Mouse (Mus musculus) gastrocnemius, adult 18-20 months (tissue): ENCODE measurements at regions not wholly inside any gene's neighbourhood (a gene's known extent, or its start where the extent isn't known, plus 50 kb on each side); places are given as distances from the start of the nearest gene placed in this dataset.

ENCODE experiments used
- DNase-seq: peaks from one replicate; pipeline ENCODE4 v3.0.0; 2021; ENCODE audit warnings: low spot score

- DNase-seq, result no peak
Measured at GRCm38 (mm10) chr6:108910330-108910729, 81.9 kb downstream of the Edem1 start.

GRCm38 (mm10) chr6:108912539-108912938 lies 84.1 kb downstream of the Edem1 start:
- no peak for DNase-seq

- DNase-seq, result no peak
Measured at GRCm38 (mm10) chr6:108919372-108919913, 91.0 kb downstream of the Edem1 start.

DNA sequence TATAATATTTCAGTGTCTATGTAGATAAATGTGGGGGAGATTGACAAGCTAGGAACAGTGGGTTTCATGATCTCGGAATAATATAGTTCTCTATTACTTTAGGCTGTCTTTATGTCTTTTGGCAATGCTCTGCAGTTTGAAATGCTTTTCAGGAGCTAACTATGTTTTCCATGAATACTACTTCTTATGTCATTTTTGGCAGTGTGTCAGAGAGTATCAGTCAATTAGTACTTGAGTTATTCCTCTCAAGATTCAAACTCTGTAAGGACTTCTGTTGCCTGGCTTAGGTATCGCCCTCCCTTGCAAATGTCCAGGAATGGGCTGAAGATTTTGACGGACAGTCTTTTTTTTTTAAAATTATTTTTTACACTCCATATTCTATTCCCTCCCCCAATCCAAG lies 92.7 kb downstream of the Edem1 start:
- no peak for DNase-seq

DNA sequence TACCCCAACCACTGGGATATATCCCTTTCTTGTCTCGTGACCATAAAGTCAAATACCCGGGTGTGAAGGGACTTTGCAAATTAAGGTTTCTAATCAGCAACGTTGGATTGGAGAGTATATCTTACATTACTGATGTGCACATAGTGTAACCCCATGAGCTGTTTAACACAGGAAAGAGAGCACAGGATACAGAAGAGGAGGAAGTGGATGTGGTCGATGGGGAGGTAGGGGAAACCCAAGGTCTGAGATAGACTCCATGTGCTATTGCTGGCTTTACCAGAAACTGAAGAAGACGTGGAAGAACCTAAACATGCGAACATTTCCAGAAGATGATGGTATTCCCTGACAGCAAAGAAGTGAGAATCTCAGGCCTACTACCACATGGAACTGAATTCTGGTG lies 94.1 kb downstream of the Edem1 start:
- no peak for DNase-seq

- DNase-seq, result no peak
Measured at GRCm38 (mm10) chr6:108928981-108929380, 100.5 kb downstream of the Edem1 start.

DNA sequence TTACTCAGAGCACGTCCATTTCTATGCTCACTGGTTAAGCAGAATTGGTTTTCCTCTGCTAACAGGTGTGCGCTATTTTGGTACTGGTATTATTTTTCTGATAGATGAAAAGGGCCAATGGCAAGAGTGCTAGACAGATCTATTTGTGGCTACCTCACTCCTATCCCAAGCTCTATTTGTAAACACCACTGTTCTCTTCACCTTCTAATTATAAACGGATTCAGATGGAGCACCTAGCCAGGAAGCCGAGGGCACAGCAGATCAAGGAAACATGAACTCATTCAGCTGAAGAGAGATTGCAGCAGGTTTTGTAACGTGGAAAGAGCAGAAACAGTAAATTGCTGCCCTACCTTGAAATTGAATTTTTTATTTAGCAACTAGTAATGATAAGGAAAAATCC lies 110.2 kb downstream of the Edem1 start:
- peak; percentile 64 for DNase-seq

- DNase-seq, result no peak
Measured at GRCm38 (mm10) chr6:108942288-108942687, 113.8 kb downstream of the Edem1 start.

DNA sequence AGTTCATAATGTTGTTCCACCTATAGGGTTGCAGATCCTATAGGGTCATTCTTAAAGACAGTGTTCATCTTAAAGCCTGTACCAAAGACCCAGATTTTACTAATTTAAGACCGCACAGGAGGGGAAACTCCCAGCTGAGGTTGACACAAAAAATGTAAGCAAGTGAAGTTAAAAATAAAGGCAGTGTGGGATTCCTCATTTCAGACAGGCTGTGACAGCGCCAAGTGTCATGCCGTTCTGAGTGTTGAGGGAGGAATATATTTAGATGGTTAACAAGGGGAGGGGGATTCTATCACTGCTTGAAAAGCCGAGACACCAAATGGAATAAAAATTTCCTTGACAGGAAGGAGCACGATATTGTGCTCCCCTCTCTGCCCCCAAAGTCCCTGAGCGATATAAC lies 123.9 kb downstream of the Edem1 start:
- DNase-seq, result no peak

GRCm38 (mm10) chr6:108962810-108963209 lies 134.4 kb downstream of the Edem1 start:
- DNase-seq, result no peak

- DNase-seq, result peak; percentile 51
Measured at GRCm38 (mm10) chr6:108963295-108963694, 134.9 kb downstream of the Edem1 start.

DNA sequence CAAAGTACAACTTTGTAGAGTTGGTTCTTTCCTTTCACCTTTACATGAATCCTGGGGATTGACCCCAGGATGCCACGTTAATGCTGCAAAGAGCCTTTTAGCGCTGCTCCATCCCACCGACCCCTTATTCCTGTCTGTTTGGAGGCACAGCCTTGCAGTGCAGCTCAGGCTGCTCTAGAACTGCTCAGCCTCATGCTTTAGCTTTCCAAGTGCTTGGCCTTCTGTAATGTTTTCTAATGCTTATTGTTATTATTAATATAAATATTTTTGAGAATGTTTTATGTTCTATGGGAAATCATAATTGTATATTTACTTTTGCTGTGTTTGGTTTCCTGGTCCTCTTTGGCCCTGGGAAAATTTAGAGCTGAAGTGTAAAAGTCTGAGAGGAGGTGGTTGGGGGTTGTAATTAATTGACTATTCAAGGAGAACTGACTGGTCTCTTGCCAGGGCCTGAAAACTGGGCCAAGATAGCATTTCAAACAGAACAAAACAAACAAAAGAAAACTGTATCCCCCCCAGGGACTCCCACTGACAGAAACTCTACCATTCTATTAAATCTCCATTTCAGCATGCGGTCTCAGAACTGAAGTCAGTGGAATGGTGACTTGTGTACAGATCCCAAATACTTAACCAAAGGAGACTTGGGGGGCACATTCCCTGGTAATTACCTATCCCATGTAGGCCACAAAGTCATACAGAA lies 141.2 kb downstream of the Edem1 start:
- no peak for DNase-seq

GRCm38 (mm10) chr6:108971415-108972089 lies 143.1 kb downstream of the Edem1 start:
- no peak for DNase-seq

- no peak for DNase-seq
Measured at GRCm38 (mm10) chr6:108973701-108974100, 145.3 kb downstream of the Edem1 start.

DNA sequence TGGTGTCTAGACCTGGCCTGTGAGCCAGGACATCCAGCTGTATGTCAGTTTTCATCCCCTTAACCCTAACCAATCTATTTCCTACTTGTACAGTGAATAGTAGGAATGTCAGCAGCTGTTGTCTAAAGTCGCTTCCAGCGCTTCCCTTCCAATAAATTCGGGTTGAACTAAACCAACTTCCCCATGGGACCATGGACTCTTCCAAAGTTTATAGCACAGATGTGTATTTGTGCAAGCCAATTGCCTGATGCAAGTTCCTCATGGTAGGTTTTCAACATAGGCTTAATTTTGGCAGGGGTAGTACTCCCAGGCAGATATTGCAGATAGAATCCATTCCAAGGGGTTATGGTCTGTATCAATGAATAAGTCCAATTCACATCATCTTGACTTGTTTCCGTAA lies 161.1 kb downstream of the Edem1 start:
- DNase-seq, result peak; percentile 5

GRCm38 (mm10) chr6:108993743-108994142 lies 165.3 kb downstream of the Edem1 start:
- DNase-seq, result no peak

GRCm38 (mm10) chr6:109004443-109004842 lies 176.0 kb downstream of the Edem1 start:
- DNase-seq, result no peak

GRCm38 (mm10) chr6:109009364-109009763 lies 180.9 kb downstream of the Edem1 start:
- no peak for DNase-seq

DNA sequence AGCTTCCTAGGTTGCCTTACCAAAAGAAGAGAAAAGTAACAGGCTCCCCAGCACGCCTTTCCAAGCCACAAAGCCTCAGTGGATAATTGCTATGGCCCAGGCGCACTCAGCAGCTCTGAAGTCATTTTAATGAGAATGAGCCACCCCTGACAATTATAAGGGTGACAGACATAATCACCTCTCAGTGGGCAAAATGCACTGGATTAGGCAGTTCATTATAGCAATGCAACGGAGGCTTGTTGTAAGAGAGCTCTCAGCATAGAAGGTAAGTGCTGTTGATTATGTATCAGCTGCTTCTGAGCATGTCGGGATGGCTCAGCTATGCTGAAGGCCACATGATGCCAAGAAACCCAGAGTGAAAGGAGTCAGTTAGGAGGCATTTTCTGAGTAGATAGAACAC lies 181.4 kb downstream of the Edem1 start:
- DNase-seq, result no peak

DNA sequence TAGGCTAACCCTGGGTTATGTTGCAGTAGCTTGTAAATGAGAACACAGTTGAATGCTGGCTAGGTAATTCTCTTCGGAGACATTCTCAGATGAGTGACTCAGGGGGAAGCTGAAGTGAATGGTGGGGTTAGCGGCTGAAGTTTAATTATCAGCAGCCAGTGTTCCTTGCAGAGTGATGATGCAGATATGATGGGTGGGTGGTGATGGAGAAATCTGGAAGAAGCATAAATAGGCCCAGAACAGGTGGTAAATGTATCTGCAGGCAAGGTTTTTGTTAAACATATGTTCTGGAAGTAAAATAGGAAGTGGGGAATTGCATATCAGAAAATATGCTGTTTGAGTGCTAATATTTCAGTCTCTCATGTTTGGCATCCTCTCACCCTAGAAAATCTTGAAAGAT lies 191.3 kb downstream of the Edem1 start:
- DNase-seq, result no peak
